Mouse (Mus musculus): ENCODE data around the gene Tmem132a. TPM values are rescaled to one million over a fixed set of nuclear protein-coding genes. Genes with fewer than 3 reads are reported as not detected.

The Tmem132a gene
- total and polyA plus RNA-seq, 3 experiments: not detected

GRCm38 (mm10) chr19:10828321-10828720 is 41.4 kb downstream of the Tmem132a start:
- no peak for DNase-seq (ENCODE audit: low read depth, low spot score)
- Histone ChIP-seq H3K27ac (ENCODE audit: control insufficient read depth, low read depth, low read length) (no peak overlapping the region), H3K4me1 (ENCODE audit: control insufficient read depth in 1 of 2, insufficient read depth in 2 of 2, low read length in 2 of 2) (peaks cover 0 to 3% of the 10 kb centered on the region in 2 experiments; a peak in 2 of 4 replicates), H3K9me3 (replicated peaks; ENCODE audit: insufficient read depth, low read length) (no peaks in the 10 kb centered on the region), H3K4me3 (ENCODE audit: control insufficient read depth in 1 of 2, insufficient read depth in 1 of 2, low read depth in 2 of 2, low read length in 2 of 2) (no peak overlapping the region), H3K36me3 (ENCODE audit: control insufficient read depth in 1 of 2, insufficient read depth in 2 of 2, low read length in 2 of 2) (no peaks in the 10 kb centered on the region), H3K27me3 (ENCODE audit: control insufficient read depth in 1 of 2, insufficient read depth in 2 of 2, low read length in 2 of 2) (peaks cover 2 to 9% of the 10 kb centered on the region in 2 experiments; a peak in 3 of 4 replicates), H3K9ac (ENCODE audit: control insufficient read depth, low read depth, low read length, poor library complexity, severe bottlenecking) (no peak overlapping the region), H3K79me2 (ENCODE audit: control insufficient read depth, insufficient read depth, low read length, poor library complexity) (no peaks in the 10 kb centered on the region)
- TF ChIP-seq ZKSCAN1 (IDR thresholded peaks at IDR 0.05; ENCODE audit: low read depth, low read length): no peak
- no peak for TF ChIP-seq BHLHE40 (IDR thresholded peaks at IDR 0.05; ENCODE audit: borderline replicate concordance, low read depth, low read length)
- no peak for TF ChIP-seq CHD1 (IDR thresholded peaks at IDR 0.05; ENCODE audit: low read depth, low read length)
- no peak for TF ChIP-seq TCF12 (IDR thresholded peaks at IDR 0.05; ENCODE audit: low read depth, low read length)
- TF ChIP-seq CHD2 (IDR thresholded peaks at IDR 0.05; ENCODE audit: low read length): no peak
- no peak for TF ChIP-seq POLR2AphosphoS5 (IDR thresholded peaks at IDR 0.05; ENCODE audit: borderline replicate concordance, low read depth, low read length)
- TF ChIP-seq CTCF (IDR thresholded peaks at IDR 0.05 in 2 of 3, conservative IDR thresholded peaks at IDR 0.05 in 1 of 3; ENCODE audit: control insufficient read depth in 1 of 3, insufficient read depth in 1 of 3, low read depth in 2 of 3, low read length in 3 of 3, poor library complexity in 1 of 3, severe bottlenecking in 1 of 3): no peak
- no peak for TF ChIP-seq MXI1 (IDR thresholded peaks at IDR 0.05; ENCODE audit: low read depth, low read length)
- TF ChIP-seq POLR2AphosphoS2 (IDR thresholded peaks at IDR 0.05; ENCODE audit: low read length): no peak
- no peak for TF ChIP-seq E2F4 (IDR thresholded peaks at IDR 0.05; ENCODE audit: borderline replicate concordance, low read depth, low read length)
- no peak for TF ChIP-seq MAZ (IDR thresholded peaks at IDR 0.05; ENCODE audit: low read depth, low read length)
- TF ChIP-seq USF1 (IDR thresholded peaks at IDR 0.05; ENCODE audit: low read depth, low read length): no peak

- no peak for DNase-seq (ENCODE audit: low read depth, low spot score)
- Histone ChIP-seq H3K79me2 (ENCODE audit: control insufficient read depth, insufficient read depth, low read length, poor library complexity) (no peaks in the 10 kb centered on the region), H3K4me1 (ENCODE audit: control insufficient read depth in 1 of 2, insufficient read depth in 2 of 2, low read length in 2 of 2) (no peaks in the 10 kb centered on the region), H3K27me3 (ENCODE audit: control insufficient read depth in 1 of 2, insufficient read depth in 2 of 2, low read length in 2 of 2) (peaks cover 2 to 7% of the 10 kb centered on the region in 2 experiments; a peak in 3 of 4 replicates), H3K4me3 (ENCODE audit: control insufficient read depth in 1 of 2, insufficient read depth in 1 of 2, low read depth in 2 of 2, low read length in 2 of 2) (no peak overlapping the region), H3K27ac (ENCODE audit: control insufficient read depth, low read depth, low read length) (no peak overlapping the region), H3K9me3 (replicated peaks; ENCODE audit: insufficient read depth, low read length) (no peaks in the 10 kb centered on the region), H3K9ac (ENCODE audit: control insufficient read depth, low read depth, low read length, poor library complexity, severe bottlenecking) (no peak overlapping the region), H3K36me3 (ENCODE audit: control insufficient read depth in 1 of 2, insufficient read depth in 2 of 2, low read length in 2 of 2) (no peaks in the 10 kb centered on the region)
- no peak for TF ChIP-seq MYC (IDR thresholded peaks at IDR 0.05; ENCODE audit: low read depth, low read length)
- TF ChIP-seq JUND (IDR thresholded peaks at IDR 0.05; ENCODE audit: low read depth, low read length): no peak
- no peak for TF ChIP-seq KAT2A (conservative IDR thresholded peaks at IDR 0.05; ENCODE audit: low read depth, low read length)
- no peak for TF ChIP-seq ZKSCAN1 (IDR thresholded peaks at IDR 0.05; ENCODE audit: low read depth, low read length)
- TF ChIP-seq POLR2A (IDR thresholded peaks at IDR 0.05; ENCODE audit: control insufficient read depth in 1 of 2, insufficient read depth in 1 of 2, low read depth in 1 of 2, low read length in 2 of 2, poor library complexity in 1 of 2): no peak
- TF ChIP-seq TAL1 (IDR thresholded peaks at IDR 0.05; ENCODE audit: low read length): no peak
- TF ChIP-seq NRF1 (IDR thresholded peaks at IDR 0.05; ENCODE audit: insufficient read depth, low read depth, low read length, poor library complexity, severe bottlenecking): no peak
- TF ChIP-seq RAD21 (IDR thresholded peaks at IDR 0.05; ENCODE audit: low read depth, low read length): no peak
- no peak for TF ChIP-seq GATA1 (IDR thresholded peaks at IDR 0.05; ENCODE audit: low read depth, low read length)
- no peak for TF ChIP-seq TBP (IDR thresholded peaks at IDR 0.05; ENCODE audit: low read depth, low read length)
- no peak for TF ChIP-seq SMC3 (IDR thresholded peaks at IDR 0.05; ENCODE audit: low read depth, low read length)
- TF ChIP-seq CHD2 (IDR thresholded peaks at IDR 0.05; ENCODE audit: low read length): no peak
- no peak for TF ChIP-seq USF2 (IDR thresholded peaks at IDR 0.05; ENCODE audit: borderline replicate concordance in 1 of 2, insufficient read depth in 1 of 2, low read depth in 1 of 2, low read length in 2 of 2)
These were observed 45.7 kb downstream of the Tmem132a start for GRCm38 (mm10) chr19:10824061-10824460.

Data from MEL (cell line).